Mouse (Mus musculus): Measurements from ENCODE around the gene Hdgfl2. TPM values are rescaled to one million over a fixed set of nuclear protein-coding genes. Genes with fewer than 3 reads are reported as not detected.

The Hdgfl2 gene
- polyA plus RNA-seq, 1 experiment from 2014 or later: 56.5 TPM

DNA sequence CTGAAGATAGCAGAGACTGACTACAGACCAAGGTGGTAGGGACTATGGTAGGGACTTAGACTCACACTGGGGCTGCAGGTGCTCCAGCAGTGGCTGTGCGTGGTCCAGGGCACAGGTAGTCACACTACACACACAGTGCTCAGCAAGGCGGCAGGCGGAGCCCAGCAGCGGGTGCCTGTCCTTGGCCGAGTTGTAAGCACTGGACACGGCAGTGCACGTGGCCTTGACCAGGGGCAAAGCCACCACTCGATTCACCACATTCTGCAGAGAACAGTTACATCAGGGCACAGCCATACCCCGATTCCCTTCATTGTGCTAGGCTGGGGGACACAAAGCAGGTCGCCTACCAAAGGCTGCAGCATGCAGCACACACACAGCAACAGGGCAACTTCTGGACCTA lies 36.8 kb downstream of the Hdgfl2 start:
- H3K27ac ChIP-seq (replicated peaks in 1 of 2; ENCODE audit: control insufficient read depth in 1 of 2, insufficient read depth in 1 of 2, low read depth in 2 of 2, low read length in 2 of 2): no peak overlapping the region
- H3K27me3 ChIP-seq (ENCODE audit: control insufficient read depth, insufficient read depth, low read length): peaks cover 43% of the 10 kb centered on the region
- no peak overlapping the region for H3K9ac ChIP-seq (ENCODE audit: low read length)
- H3K9me3 ChIP-seq (ENCODE audit: control insufficient read depth, low read length): no peaks in the 10 kb centered on the region
- no peaks in the 10 kb centered on the region for H3K36me3 ChIP-seq (ENCODE audit: control insufficient read depth, insufficient read depth, low read length)
- H3K4me2 ChIP-seq (ENCODE audit: low read length): no peak overlapping the region
- peaks cover 15 to 17% of the 10 kb centered on the region in 2 experiments for H3K4me1 ChIP-seq (ENCODE audit: control insufficient read depth in 2 of 2, insufficient read depth in 2 of 2, low read length in 2 of 2)
- H3K4me3 ChIP-seq (ENCODE audit: control insufficient read depth in 1 of 2, insufficient read depth in 1 of 2, low read depth in 1 of 2, low read length in 2 of 2): no peak overlapping the region
- WGBS: 68% methylated on average over 10 of the region's 10 CpGs
- no peak for ATAC-seq (ENCODE audit: insufficient number of reproducible peaks, insufficient read depth, low FRiP score, low read depth)

DNA sequence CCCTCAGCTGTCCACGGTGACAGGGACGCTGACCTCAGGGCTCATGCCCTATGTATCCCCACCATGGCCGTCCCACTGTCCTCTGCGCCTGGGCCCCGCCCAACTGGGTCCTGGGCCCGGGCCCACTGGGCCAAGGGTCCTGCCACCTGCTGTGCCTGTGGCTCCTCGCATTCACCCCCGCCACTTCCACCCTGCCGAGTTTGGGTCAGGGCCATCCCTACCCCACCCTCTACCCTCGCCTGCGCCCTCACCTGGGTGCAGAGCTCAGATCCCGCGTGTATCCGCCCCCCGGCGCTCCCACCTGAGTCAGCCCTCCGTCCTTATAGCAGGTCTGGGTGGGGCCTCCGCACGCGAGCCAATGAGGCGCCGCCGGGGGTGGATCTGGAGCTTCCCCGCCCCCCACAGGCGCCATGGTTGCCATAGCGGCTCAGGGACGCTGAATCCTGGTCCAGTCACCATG lies 37.8 kb downstream of the Hdgfl2 start, which contains the start of gene Plin5:
Gene Plin5 (minus strand): TSS at position 346 of the 460 bp plus-strand sequence.
- peak within 1 kb of the TSS; percentile 25 to 28; a peak in 3 of 4 replicates for H3K4me3 ChIP-seq (ENCODE audit: control insufficient read depth in 1 of 2, insufficient read depth in 1 of 2, low read depth in 1 of 2, low read length in 2 of 2)
- no peak for ATAC-seq (ENCODE audit: insufficient number of reproducible peaks, insufficient read depth, low FRiP score, low read depth)
- 2% methylated on average over 27 of the region's 27 CpGs for WGBS
- peaks cover 15 to 17% of the 10 kb centered on the region in 2 experiments for H3K4me1 ChIP-seq (ENCODE audit: control insufficient read depth in 2 of 2, insufficient read depth in 2 of 2, low read length in 2 of 2)
- H3K27me3 ChIP-seq (ENCODE audit: control insufficient read depth, insufficient read depth, low read length): peaks cover 54% of the 10 kb centered on the region
- peak within 1 kb of the TSS; percentile 66 for H3K4me2 ChIP-seq (ENCODE audit: low read length)
- H3K9ac ChIP-seq (ENCODE audit: low read length): peak within 1 kb of the TSS; percentile 21; the same call in 1 of the 2 replicates
- no peaks in the 10 kb centered on the region for H3K36me3 ChIP-seq (ENCODE audit: control insufficient read depth, insufficient read depth, low read length)
- H3K9me3 ChIP-seq (ENCODE audit: control insufficient read depth, low read length): peaks cover 3% of the 10 kb centered on the region
- H3K27ac ChIP-seq (replicated peaks in 1 of 2; ENCODE audit: control insufficient read depth in 1 of 2, insufficient read depth in 1 of 2, low read depth in 2 of 2, low read length in 2 of 2): no peak within 1 kb of the TSS

DNA sequence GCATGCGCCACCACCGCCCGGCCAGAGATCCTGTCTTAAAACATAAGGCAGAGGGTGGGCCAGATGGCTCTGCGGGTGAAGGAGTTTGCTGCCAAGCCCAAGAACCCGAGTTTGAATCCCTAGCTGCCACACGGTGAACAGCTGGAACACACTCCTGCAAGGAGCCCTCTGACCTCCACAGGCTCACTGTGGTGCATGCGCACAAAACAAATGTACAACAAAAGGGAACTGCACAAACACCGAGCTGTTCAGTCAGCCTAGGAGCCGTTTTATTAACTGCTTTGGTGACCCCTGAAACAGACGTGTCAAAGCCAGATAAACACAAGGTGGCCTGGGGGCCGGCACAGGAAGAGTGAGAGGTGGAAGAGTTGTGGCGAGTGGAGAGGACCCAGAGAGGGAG lies 40.0 kb downstream of the Hdgfl2 start:
- H3K27me3 ChIP-seq (ENCODE audit: control insufficient read depth, insufficient read depth, low read length): peaks cover 76% of the 10 kb centered on the region
- 38% methylated on average over 12 of the region's 12 CpGs for WGBS
- peaks cover 18% of the 10 kb centered on the region for H3K9me3 ChIP-seq (ENCODE audit: control insufficient read depth, low read length)
- peaks cover 15 to 23% of the 10 kb centered on the region in 2 experiments for H3K4me1 ChIP-seq (ENCODE audit: control insufficient read depth in 2 of 2, insufficient read depth in 2 of 2, low read length in 2 of 2)
- ATAC-seq (ENCODE audit: insufficient number of reproducible peaks, insufficient read depth, low FRiP score, low read depth): no peak
- no peaks in the 10 kb centered on the region for H3K36me3 ChIP-seq (ENCODE audit: control insufficient read depth, insufficient read depth, low read length)
- H3K27ac ChIP-seq (replicated peaks in 1 of 2; ENCODE audit: control insufficient read depth in 1 of 2, insufficient read depth in 1 of 2, low read depth in 2 of 2, low read length in 2 of 2): no peak overlapping the region
- no peak overlapping the region for H3K9ac ChIP-seq (ENCODE audit: low read length)
- peak overlapping the region; percentile 71 for H3K4me2 ChIP-seq (ENCODE audit: low read length)
- H3K4me3 ChIP-seq (ENCODE audit: control insufficient read depth in 1 of 2, insufficient read depth in 1 of 2, low read depth in 1 of 2, low read length in 2 of 2): peak overlapping the region in 1 of 2 experiments; percentile 35; a peak in 2 of 4 replicates

DNA sequence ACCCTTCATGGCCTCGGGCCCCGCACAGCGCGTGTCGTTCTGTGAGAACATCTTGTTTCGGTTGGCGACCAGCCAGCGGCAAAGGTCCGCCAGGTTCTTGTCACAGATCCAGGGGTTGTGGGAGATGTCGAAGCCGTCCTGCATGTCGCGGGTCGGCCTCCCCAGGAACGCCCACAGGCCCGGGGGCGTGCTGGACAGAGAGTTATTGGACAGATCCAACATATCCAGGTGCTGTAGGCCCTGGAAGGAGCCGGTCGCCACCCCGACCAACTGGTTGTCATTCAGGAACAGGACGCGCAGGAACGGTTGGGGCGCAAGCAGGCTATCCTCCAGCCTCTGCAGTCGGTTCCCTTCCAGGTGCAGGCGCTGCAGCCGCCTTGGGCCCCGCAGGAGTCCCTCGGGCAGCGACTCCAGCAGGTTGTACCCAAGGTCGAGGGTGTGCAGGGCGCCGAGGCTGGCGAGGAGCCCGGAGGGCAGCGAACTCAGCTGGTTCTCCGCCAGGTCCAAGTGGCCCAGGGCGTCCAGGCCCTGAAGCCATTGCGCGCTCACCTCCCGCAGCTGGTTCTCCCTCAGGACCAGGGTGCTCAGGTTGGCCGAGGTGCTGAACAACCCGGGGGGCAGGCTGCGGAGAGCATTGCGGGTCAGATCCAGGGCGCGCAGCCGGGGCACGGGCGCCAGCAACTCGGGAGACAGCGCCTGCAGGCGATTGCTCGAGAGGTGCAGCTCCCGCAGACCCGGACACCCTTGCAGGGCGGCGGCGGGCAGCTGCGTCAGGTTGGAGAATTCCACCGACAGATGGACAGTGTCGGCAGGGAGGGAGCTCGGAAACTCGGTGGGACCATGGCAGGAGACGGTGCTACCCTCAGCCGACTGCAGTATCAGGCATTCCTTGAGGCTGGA lies 40.8 kb downstream of the Hdgfl2 start:
- peak overlapping the region; percentile 71 for H3K4me2 ChIP-seq (ENCODE audit: low read length)
- no peak overlapping the region for H3K27ac ChIP-seq (replicated peaks in 1 of 2; ENCODE audit: control insufficient read depth in 1 of 2, insufficient read depth in 1 of 2, low read depth in 2 of 2, low read length in 2 of 2)
- WGBS: 4% methylated on average over 66 of the region's 66 CpGs
- peak overlapping the region; percentile 31 to 35 for H3K4me3 ChIP-seq (ENCODE audit: control insufficient read depth in 1 of 2, insufficient read depth in 1 of 2, low read depth in 1 of 2, low read length in 2 of 2)
- peak overlapping the region; percentile 46 for H3K9ac ChIP-seq (ENCODE audit: low read length)
- peaks cover 17 to 23% of the 10 kb centered on the region in 2 experiments for H3K4me1 ChIP-seq (ENCODE audit: control insufficient read depth in 2 of 2, insufficient read depth in 2 of 2, low read length in 2 of 2)
- no peak for ATAC-seq (ENCODE audit: insufficient number of reproducible peaks, insufficient read depth, low FRiP score, low read depth)
- H3K9me3 ChIP-seq (ENCODE audit: control insufficient read depth, low read length): peaks cover 18% of the 10 kb centered on the region
- H3K27me3 ChIP-seq (ENCODE audit: control insufficient read depth, insufficient read depth, low read length): peaks cover 80% of the 10 kb centered on the region
- no peaks in the 10 kb centered on the region for H3K36me3 ChIP-seq (ENCODE audit: control insufficient read depth, insufficient read depth, low read length)

DNA sequence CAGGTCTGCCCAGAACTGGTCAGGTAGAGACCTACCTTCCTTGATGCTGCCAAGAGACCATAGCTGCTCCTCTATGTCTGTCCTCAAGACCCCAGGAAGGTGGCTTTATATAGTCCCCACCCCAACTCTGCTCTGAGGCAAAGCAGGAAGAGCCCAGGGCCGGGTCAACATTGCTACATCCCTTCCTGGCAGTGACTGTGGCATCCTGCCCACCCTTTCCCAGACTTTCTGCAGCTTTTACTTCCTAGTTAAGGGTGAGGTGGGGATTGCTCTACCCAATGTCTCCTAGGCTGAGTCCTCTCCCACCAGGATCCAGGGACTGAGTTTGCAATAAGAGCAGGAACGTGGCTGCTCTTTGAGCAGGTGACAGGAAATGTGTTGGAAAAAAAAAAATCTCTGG lies 42.4 kb downstream of the Hdgfl2 start, which contains the start of gene Lrg1:
Gene Lrg1 (minus strand): TSS at position 176 of the 400 bp plus-strand sequence.
- no peak for ATAC-seq (ENCODE audit: insufficient number of reproducible peaks, insufficient read depth, low FRiP score, low read depth)
- H3K9me3 ChIP-seq (ENCODE audit: control insufficient read depth, low read length): peaks cover 18% of the 10 kb centered on the region
- peaks cover 77% of the 10 kb centered on the region for H3K27me3 ChIP-seq (ENCODE audit: control insufficient read depth, insufficient read depth, low read length)
- H3K4me1 ChIP-seq (ENCODE audit: control insufficient read depth in 2 of 2, insufficient read depth in 2 of 2, low read length in 2 of 2): peaks cover 17 to 23% of the 10 kb centered on the region in 2 experiments
- H3K27ac ChIP-seq (replicated peaks in 1 of 2; ENCODE audit: control insufficient read depth in 1 of 2, insufficient read depth in 1 of 2, low read depth in 2 of 2, low read length in 2 of 2): no peak within 1 kb of the TSS
- H3K4me2 ChIP-seq (ENCODE audit: low read length): peak within 1 kb of the TSS; percentile 71; the same call in 1 of the 2 replicates
- no peak within 1 kb of the TSS for H3K9ac ChIP-seq (ENCODE audit: low read length)
- no peaks in the 10 kb centered on the region for H3K36me3 ChIP-seq (ENCODE audit: control insufficient read depth, insufficient read depth, low read length)
- WGBS: 49% methylated on average over 2 of the region's 2 CpGs
- 0 out of 4 replicates have a peak within 1 kb of the TSS, but pooled peaks of 1 of the 2 experiments have one; percentile 35 for H3K4me3 ChIP-seq (ENCODE audit: control insufficient read depth in 1 of 2, insufficient read depth in 1 of 2, low read depth in 1 of 2, low read length in 2 of 2)

DNA sequence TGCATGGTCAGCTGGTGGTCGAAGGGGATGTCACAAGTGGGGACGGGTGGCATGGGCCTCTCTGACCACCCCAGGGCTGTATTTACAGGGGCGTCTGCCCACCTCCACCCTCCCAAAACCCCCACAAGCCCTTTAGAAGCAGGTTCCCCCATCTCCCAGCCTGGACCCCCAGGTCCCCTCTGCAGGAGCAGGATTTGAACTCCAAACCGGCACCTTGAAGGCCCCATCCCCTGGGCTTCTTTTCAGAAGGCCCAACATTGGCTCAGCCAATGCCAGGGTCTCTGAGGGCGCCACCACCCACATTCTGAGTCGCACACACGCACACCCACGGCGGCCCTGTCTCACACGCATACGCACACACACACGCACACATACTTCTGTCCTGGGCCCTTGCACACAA lies 43.7 kb downstream of the Hdgfl2 start:
- no peak overlapping the region for H3K4me3 ChIP-seq (ENCODE audit: control insufficient read depth in 1 of 2, insufficient read depth in 1 of 2, low read depth in 1 of 2, low read length in 2 of 2)
- H3K36me3 ChIP-seq (ENCODE audit: control insufficient read depth, insufficient read depth, low read length): no peaks in the 10 kb centered on the region
- ATAC-seq (ENCODE audit: insufficient number of reproducible peaks, insufficient read depth, low FRiP score, low read depth): no peak
- H3K4me2 ChIP-seq (ENCODE audit: low read length): no peak overlapping the region
- H3K9me3 ChIP-seq (ENCODE audit: control insufficient read depth, low read length): peaks cover 18% of the 10 kb centered on the region
- H3K27me3 ChIP-seq (ENCODE audit: control insufficient read depth, insufficient read depth, low read length): peaks cover 68% of the 10 kb centered on the region
- peaks cover 13 to 18% of the 10 kb centered on the region in 2 experiments for H3K4me1 ChIP-seq (ENCODE audit: control insufficient read depth in 2 of 2, insufficient read depth in 2 of 2, low read length in 2 of 2)
- H3K27ac ChIP-seq (replicated peaks in 1 of 2; ENCODE audit: control insufficient read depth in 1 of 2, insufficient read depth in 1 of 2, low read depth in 2 of 2, low read length in 2 of 2): no peak overlapping the region
- WGBS: 87% methylated on average over 12 of the region's 12 CpGs
- H3K9ac ChIP-seq (ENCODE audit: low read length): no peak overlapping the region

DNA sequence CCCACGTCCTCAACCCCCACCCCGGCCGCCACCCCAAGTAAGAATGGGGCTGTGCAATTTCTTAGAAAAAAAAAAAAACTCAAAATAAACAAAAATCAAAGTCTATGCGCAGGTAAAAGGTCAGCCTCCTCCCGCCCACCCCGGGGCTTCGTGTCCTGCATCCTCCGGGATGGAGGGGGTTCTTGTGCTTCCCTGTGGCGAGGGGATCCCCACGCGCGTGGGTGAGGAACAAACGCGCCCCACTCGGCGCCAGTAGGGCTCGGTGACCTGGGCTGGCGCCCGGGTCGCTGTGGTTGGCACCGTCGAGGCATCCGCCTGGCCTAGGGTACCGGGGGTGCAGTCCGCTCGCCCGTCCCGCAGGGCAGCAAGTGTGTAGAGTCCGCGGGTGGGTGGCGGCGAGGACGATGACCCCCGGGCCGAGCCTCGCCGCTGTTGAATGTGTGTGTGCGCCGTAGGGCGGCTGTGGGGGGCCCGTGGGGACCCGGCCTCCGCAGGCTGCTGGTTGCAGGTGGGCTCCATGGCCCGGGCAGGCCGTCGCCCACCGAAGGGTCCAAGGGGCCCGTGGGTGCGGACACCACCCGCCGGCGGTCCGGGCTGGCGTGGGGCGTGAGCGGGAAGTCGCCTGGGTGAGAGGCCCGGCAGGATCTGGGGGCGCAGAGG lies 44.4 kb downstream of the Hdgfl2 start:
- peak overlapping the region; percentile 70; the same call in 1 of the 2 replicates for H3K9ac ChIP-seq (ENCODE audit: low read length)
- no peaks in the 10 kb centered on the region for H3K36me3 ChIP-seq (ENCODE audit: control insufficient read depth, insufficient read depth, low read length)
- H3K4me3 ChIP-seq (ENCODE audit: control insufficient read depth in 1 of 2, insufficient read depth in 1 of 2, low read depth in 1 of 2, low read length in 2 of 2): peak overlapping the region; percentile 48 to 49
- ATAC-seq (ENCODE audit: insufficient number of reproducible peaks, insufficient read depth, low FRiP score, low read depth): no peak
- peaks cover 18% of the 10 kb centered on the region for H3K9me3 ChIP-seq (ENCODE audit: control insufficient read depth, low read length)
- peaks cover 13 to 18% of the 10 kb centered on the region in 2 experiments for H3K4me1 ChIP-seq (ENCODE audit: control insufficient read depth in 2 of 2, insufficient read depth in 2 of 2, low read length in 2 of 2)
- H3K4me2 ChIP-seq (ENCODE audit: low read length): peak overlapping the region; percentile 88
- H3K27ac ChIP-seq (replicated peaks in 1 of 2; ENCODE audit: control insufficient read depth in 1 of 2, insufficient read depth in 1 of 2, low read depth in 2 of 2, low read length in 2 of 2): no peak overlapping the region
- WGBS: 40% methylated on average over 50 of the region's 59 CpGs
- peaks cover 62% of the 10 kb centered on the region for H3K27me3 ChIP-seq (ENCODE audit: control insufficient read depth, insufficient read depth, low read length)

All from heart, embryonic 14.5 days (tissue).